Mouse (Mus musculus) spleen, adult 2 months (tissue): ENCODE data around the gene Yae1d1. TPM values are rescaled to one million over a fixed set of nuclear protein-coding genes. Genes with fewer than 3 reads are reported as not detected.

Experiments
- DNase-seq, 2 experiments: peaks; one replicate each; pipeline versions ENCODE4 v3.0.0 to v3.0.0-alpha.2; 2012 to 2021; ENCODE audit warnings: low spot score in 2 of 2, low read depth in 1 of 2
- H3K27ac ChIP-seq: fragments of 200-500 bp; 2 replicates; pipeline ENCODE4 v1.5.1; 2012; ENCODE audit warnings: low read length, inconsistent platforms; ENCODE audit not compliant: insufficient read depth
- H3K27me3 ChIP-seq: fragments of 200-500 bp; 2 replicates; pipeline ENCODE4 v1.6.1; 2012; ENCODE audit warnings: mild to moderate bottlenecking, moderate library complexity, low read length, inconsistent platforms; ENCODE audit not compliant: control insufficient read depth, insufficient read depth
- H3K36me3 ChIP-seq: fragments of 200-500 bp; 2 replicates; pipeline ENCODE4 v1.6.1; 2012; ENCODE audit warnings: mild to moderate bottlenecking, low read length, inconsistent platforms; ENCODE audit not compliant: control insufficient read depth, insufficient read depth
- H3K4me1 ChIP-seq: fragments of 200-500 bp; 2 replicates; pipeline ENCODE4 v1.6.1; 2011; ENCODE audit warnings: inconsistent platforms; ENCODE audit not compliant: control insufficient read depth, insufficient read depth, insufficient read length
- H3K4me3 ChIP-seq: fragments of 200-500 bp; 2 replicates; pipeline ENCODE4 v1.5.1; 2011; ENCODE audit warnings: mild to moderate bottlenecking, inconsistent platforms; ENCODE audit not compliant: insufficient read depth, insufficient read length; ENCODE audit errors: extremely low read depth
- CTCF ChIP-seq: fragments of 200-500 bp; IDR thresholded peaks from 2 replicates; pipeline ENCODE4 v1.5.1; 2011; ENCODE audit warnings: mild to moderate bottlenecking, inconsistent platforms; ENCODE audit not compliant: insufficient read depth, insufficient read length, insufficient replicate concordance; ENCODE audit errors: extremely low read depth
- POLR2A ChIP-seq: fragments of 200-500 bp; IDR thresholded peaks from 2 replicates; pipeline ENCODE4 v1.6.1; 2011; ENCODE audit warnings: low read depth, low read length, inconsistent platforms
- WGBS: fragments of 180-500 bp; shearing (Covaris S2); methylation state at CpG from one replicate; pipeline ENCODE4 v1.1.7; 2018; 5-methylcytosine and 5-hydroxymethylcytosine counted together
- polyA plus RNA-seq: library from polyadenylated mRNA; depleted of rRNA; stranded (reverse); fragments of >200 nt; gene quantifications from 2 replicates; pipeline ENCODE4 v1.2.3, GENCODE M21; 2012

Yae1d1 gene
- polyA plus RNA-seq, 1 experiment: 2.7 TPM

- no peak overlapping the region for H3K4me3 ChIP-seq
- peak in 1 of 2 experiments; percentile 8 for DNase-seq
- H3K4me1 ChIP-seq: no peaks in the 10 kb centered on the region
- peaks cover 16% of the 10 kb centered on the region for H3K36me3 ChIP-seq
- 45% methylated on average over 4 of the region's 4 CpGs for WGBS
- H3K27me3 ChIP-seq: no peaks in the 10 kb centered on the region
- TF ChIP-seq POLR2A (no peak), CTCF (peak; percentile 49; the same call in 1 of the 2 replicates)
- no peak overlapping the region for H3K27ac ChIP-seq
Measured at GRCm38 (mm10) chr13:17983194-17983593, 10.0 kb downstream of the Yae1d1 start.

- no peaks in the 10 kb centered on the region for H3K4me1 ChIP-seq
Measured at GRCm38 (mm10) chr13:17982634-17983033, 10.5 kb downstream of the Yae1d1 start.

GRCm38 (mm10) chr13:17976854-17977739 lies 16.1 kb downstream of the Yae1d1 start:
- peaks cover 3% of the 10 kb centered on the region; the same call in 1 of the 2 replicates for H3K4me1 ChIP-seq
- TF ChIP-seq POLR2A: no peak
- no peak for TF ChIP-seq CTCF
- DNase-seq: no peak
- no peak overlapping the region for H3K27ac ChIP-seq
- H3K4me3 ChIP-seq: no peak overlapping the region; the same call in 1 of the 2 replicates
- H3K36me3 ChIP-seq: no peaks in the 10 kb centered on the region
- WGBS: 41% methylated on average over 8 of the region's 8 CpGs
- H3K27me3 ChIP-seq: peaks cover 3% of the 10 kb centered on the region; the same call in 1 of the 2 replicates

More at GRCm38 (mm10) chr13:17982634-17983033, 10.5 kb downstream of the Yae1d1 start:
- H3K27me3 ChIP-seq: no peaks in the 10 kb centered on the region
- no peak overlapping the region for H3K4me3 ChIP-seq
- 81% methylated on average over 5 of the region's 5 CpGs for WGBS
- no peak overlapping the region for H3K27ac ChIP-seq
- no peak for TF ChIP-seq CTCF
- TF ChIP-seq POLR2A: no peak
- no peak for DNase-seq
- H3K36me3 ChIP-seq: peaks cover 14% of the 10 kb centered on the region

GRCm38 (mm10) chr13:17975891-17976290 lies 17.3 kb downstream of the Yae1d1 start:
- peak; percentile 32 to 80 for DNase-seq
- peaks cover 3% of the 10 kb centered on the region; the same call in 1 of the 2 replicates for H3K4me1 ChIP-seq
- H3K4me3 ChIP-seq: no peak overlapping the region
- H3K36me3 ChIP-seq: no peaks in the 10 kb centered on the region
- H3K27ac ChIP-seq: peak overlapping the region; percentile 26
- WGBS: 0% methylated on average over 2 of the region's 2 CpGs
- peaks cover 3% of the 10 kb centered on the region; the same call in 1 of the 2 replicates for H3K27me3 ChIP-seq
- TF ChIP-seq POLR2A (no peak), CTCF (no peak)

GRCm38 (mm10) chr13:17975457-17975856 lies 17.7 kb downstream of the Yae1d1 start:
- H3K4me1 ChIP-seq: peaks cover 3% of the 10 kb centered on the region; the same call in 1 of the 2 replicates
- TF ChIP-seq POLR2A (no peak), CTCF (no peak)
- no peak for DNase-seq
- H3K27me3 ChIP-seq: peaks cover 3% of the 10 kb centered on the region; the same call in 1 of the 2 replicates
- WGBS: 28% methylated on average over 1 of the region's 1 CpGs
- H3K36me3 ChIP-seq: no peaks in the 10 kb centered on the region
- H3K4me3 ChIP-seq: no peak overlapping the region
- H3K27ac ChIP-seq: no peak overlapping the region

- H3K27me3 ChIP-seq: peaks cover 3% of the 10 kb centered on the region; the same call in 1 of the 2 replicates
- H3K4me3 ChIP-seq: no peak overlapping the region
- 92% methylated on average over 9 of the region's 9 CpGs for WGBS
- peaks cover 3% of the 10 kb centered on the region; the same call in 1 of the 2 replicates for H3K4me1 ChIP-seq
- H3K36me3 ChIP-seq: no peaks in the 10 kb centered on the region
- TF ChIP-seq CTCF: no peak
- no peak for TF ChIP-seq POLR2A
- DNase-seq: no peak
- H3K27ac ChIP-seq: no peak overlapping the region
Measured at GRCm38 (mm10) chr13:17974734-17975133, 18.4 kb downstream of the Yae1d1 start.
